Mouse (Mus musculus) olfactory bulb, adult 2 months (tissue): ENCODE data around the gene Scpep1.
"Not testable (repeated sequence)": the region's sequence is repeated elsewhere in the genome, so short reads cannot be mapped to it uniquely, and the experiment has no call there.

Experiments used
- CTCF ChIP-seq: fragments of 200-500 bp; IDR thresholded peaks from 2 replicates; pipeline ENCODE4 v1.5.1; 2012; ENCODE audit warnings: low read depth, mild to moderate bottlenecking, low read length, moderate library complexity; ENCODE audit not compliant: insufficient read depth
- POLR2A ChIP-seq: fragments of 200-500 bp; IDR thresholded peaks from 2 replicates; pipeline ENCODE4 v1.6.1; 2012; ENCODE audit warnings: mild to moderate bottlenecking, low read depth, low read length, moderate library complexity; ENCODE audit not compliant: insufficient read depth

DNA sequence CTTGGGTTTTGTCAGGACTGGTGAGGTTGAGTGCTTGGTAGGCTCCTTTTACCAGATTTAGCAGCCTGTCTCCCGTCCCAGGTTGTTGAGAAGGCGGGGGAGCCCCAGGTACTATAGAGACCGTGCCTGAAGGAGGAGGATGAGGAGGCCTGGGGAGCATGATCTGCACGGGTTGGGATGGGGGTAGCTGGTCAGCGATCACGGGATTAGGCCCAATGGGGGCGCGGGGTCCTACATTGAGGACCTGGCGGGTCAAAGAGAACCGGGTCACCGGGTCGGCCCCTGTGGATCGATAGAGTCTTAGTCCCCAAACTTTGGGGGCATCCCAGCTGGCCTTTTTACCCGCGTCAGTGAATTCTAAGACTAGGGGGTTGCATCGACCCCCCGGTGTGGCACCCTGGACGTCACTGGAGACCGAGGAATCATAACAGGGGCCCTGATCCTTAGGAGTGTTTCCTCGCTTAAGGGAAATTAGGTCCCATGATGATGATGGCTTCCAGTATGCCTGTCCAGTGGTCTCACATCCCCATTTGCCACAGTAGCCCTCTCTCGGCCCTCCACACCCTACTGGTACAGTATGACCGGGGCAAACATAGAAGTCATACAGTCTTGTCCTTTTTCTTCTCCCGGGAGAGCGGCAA is 63.2 kb downstream of the Scpep1 start:
- TF ChIP-seq CTCF, POLR2A: not testable (repeated sequence)
